In genomic region chr1:35879388-35880093, GRCm38 (mm10) we compare ENCODE assay signal across 9 mouse cellular contexts.
DNase-seq lines count a peak whose midpoint lies in the region; ATAC-seq lines count a peak whose summit lies in the region.
"Had no signal": no experiment of that assay in that cellular context is flagged by ENCODE, and none has a peak within 500 bp of the region (broad histone marks: within the 10 kb centered on the region; RNA-seq: fewer than 3 reads in every experiment).

No protein-coding gene starts in this region.

- WGBS in forebrain, embryonic 16.5 days = 51% methylated on average over 11 of the region's 11 CpGs
- WGBS in heart, embryonic 16.5 days = 27% methylated on average over 11 of the region's 11 CpGs

- no peaks in the 10 kb centered on the region for H3K9me3 ChIP-seq in forebrain, embryonic 16.5 days (ENCODE audit: control insufficient read depth, low read length)
- H3K9me3 ChIP-seq in heart, embryonic 16.5 days (replicated peaks; ENCODE audit: control insufficient read depth, low read length) = no peaks in the 10 kb centered on the region

- intact Hi-C loops in left cerebral cortex, postnatal 14 days (cut with DNase I) = loop anchor here (10.0 kb wide), 1 partner anchor 185 kb away; the partner anchor contains the start of gene Hs6st1

- no peak overlapping the region for H3K4me2 ChIP-seq in forebrain, embryonic 16.5 days (ENCODE audit: low read length)
- H3K4me2 ChIP-seq in heart, embryonic 16.5 days (ENCODE audit: low read depth, low read length) = peak overlapping the region; percentile 53

- no peaks in the 10 kb centered on the region for H3K36me3 ChIP-seq in forebrain, embryonic 16.5 days (ENCODE audit: control insufficient read depth, insufficient read depth)
- H3K36me3 ChIP-seq in heart, embryonic 16.5 days (ENCODE audit: control insufficient read depth, insufficient read depth) = no peaks in the 10 kb centered on the region

- peaks cover 21% of the 10 kb centered on the region for H3K4me1 ChIP-seq in forebrain, embryonic 16.5 days (replicated peaks; ENCODE audit: control insufficient read depth, insufficient read depth, low read length)
- H3K4me1 ChIP-seq in heart, embryonic 16.5 days (ENCODE audit: control insufficient read depth, insufficient read depth, low read length) = peaks cover 26% of the 10 kb centered on the region

- H3K9ac ChIP-seq in forebrain, embryonic 16.5 days (replicated peaks; ENCODE audit: low read depth, low read length) = no peak overlapping the region
- H3K9ac ChIP-seq in heart, embryonic 16.5 days (ENCODE audit: low read length) = peak overlapping the region; percentile 51
- H3K9ac ChIP-seq: liver, embryonic 14.5 days had no signal

- H3K27ac ChIP-seq in forebrain, embryonic 16.5 days (ENCODE audit: low read length) = peak overlapping the region; percentile 56; the same call in 1 of the 2 replicates
- H3K27ac ChIP-seq in heart, embryonic 16.5 days (ENCODE audit: low read length) = peak overlapping the region; percentile 82
- H3K27ac ChIP-seq: liver, embryonic 14.5 days had no signal

- peak; percentile 92 for ATAC-seq in forebrain, embryonic 16.5 days
- ATAC-seq in heart, embryonic 16.5 days (replicated peaks; ENCODE audit: extremely low read depth, insufficient read depth, low FRiP score) = peak; percentile 88

- no peaks in the 10 kb centered on the region for H3K27me3 ChIP-seq in forebrain, embryonic 16.5 days (replicated peaks; ENCODE audit: control insufficient read depth, insufficient read depth, low read length)
- no peaks in the 10 kb centered on the region for H3K27me3 ChIP-seq in heart, embryonic 16.5 days (ENCODE audit: control insufficient read depth, insufficient read depth, low read length)

- H3K4me3 ChIP-seq in forebrain, embryonic 16.5 days (replicated peaks; ENCODE audit: low read length) = no peak overlapping the region
- H3K4me3 ChIP-seq in heart, embryonic 16.5 days (ENCODE audit: low read length) = peak overlapping the region; percentile 18

- peak; percentile 14 for DNase-seq in adrenal gland, postnatal 14 days
- DNase-seq in adrenal gland, adult (ENCODE audit: inconsistent age in 2 of 2, low spot score in 1 of 2) = no peak
- DNase-seq in left cerebral cortex, postnatal 14 days (ENCODE audit: low spot score in 2 of 2) = peak; percentile 77 to 93
- peak; percentile 59 for DNase-seq in right cerebral cortex, postnatal 14 days
- no peak for DNase-seq in adrenal gland, postnatal 25 days
- DNase-seq in natural killer cell, adult 2 months (ENCODE audit: low spot score in 2 of 2) = no peak

Comparison
In these comparisons a context has a peak if more than half of its experiments do, and no peak if none do; other contexts are left out.
1. DNase-seq: peak in adrenal gland, postnatal 14 days (single experiment), left cerebral cortex, postnatal 14 days (2 of 2) and right cerebral cortex, postnatal 14 days (single experiment); none in adrenal gland, adult (0 of 2), adrenal gland, postnatal 25 days (single experiment) and natural killer cell, adult 2 months (0 of 2).